8 mouse cellular contexts compared by ENCODE assay signal in the genomic region with DNA sequence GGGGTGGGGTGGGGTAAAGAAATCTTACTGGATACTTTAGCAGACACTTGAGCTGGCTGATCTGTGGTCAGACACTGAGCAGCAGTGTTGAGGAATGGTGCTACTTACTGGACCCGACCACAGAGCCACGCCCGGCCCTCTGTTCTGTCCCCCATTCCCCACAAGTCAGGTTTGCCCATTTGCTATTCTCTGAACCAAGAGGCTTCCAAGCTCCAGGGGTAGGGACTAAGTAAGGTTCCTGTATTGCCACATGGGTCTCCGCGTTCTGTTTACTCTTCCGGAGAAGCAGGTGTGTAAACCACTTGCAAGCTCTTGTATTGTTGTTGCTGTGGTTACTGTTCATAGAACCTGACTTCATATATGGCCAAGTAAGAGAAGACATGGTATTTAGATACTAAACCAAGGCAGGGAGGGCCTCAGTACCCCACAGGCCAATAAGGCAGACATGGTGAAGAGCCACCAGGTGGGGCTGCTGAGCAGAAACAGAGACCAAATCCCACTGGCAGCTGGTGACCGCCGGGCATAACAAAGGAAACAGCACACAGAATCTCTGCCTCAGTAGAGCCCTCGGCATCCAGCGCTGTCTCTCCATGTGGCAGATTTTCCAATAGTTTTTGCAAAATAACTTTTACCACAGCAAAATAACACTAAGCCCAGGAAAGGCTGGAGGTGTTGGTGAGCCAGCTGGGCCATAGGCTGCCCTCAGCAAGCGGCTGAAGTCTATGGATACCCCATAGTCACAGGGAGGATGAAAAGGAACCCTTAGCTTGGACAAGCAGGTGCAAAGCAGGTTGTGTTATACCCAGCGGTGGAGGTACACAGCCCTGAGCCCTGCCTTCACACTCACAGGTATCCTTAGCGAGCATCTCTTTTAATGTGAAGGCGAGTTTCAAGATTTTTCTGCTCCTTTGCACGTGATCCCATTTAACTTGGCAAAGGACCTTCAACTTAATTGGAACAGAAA. TPM values are rescaled to one million over a fixed set of nuclear protein-coding genes. Genes with fewer than 3 reads are reported as not detected.
DNase-seq lines count a peak whose midpoint lies in the region; ATAC-seq and TF ChIP-seq lines count a peak whose summit lies in the region.

No protein-coding gene starts in this region.

- peaks cover 3% of the 10 kb centered on the region for H3K4me1 ChIP-seq in ES-Bruce4 (ENCODE audit: control insufficient read depth, insufficient read depth, low read length)
- H3K4me1 ChIP-seq in midbrain, embryonic 11.5 days (ENCODE audit: control insufficient read depth, insufficient read depth, low read length), result peaks cover 7% of the 10 kb centered on the region; the same call in 1 of the 2 replicates

- peak; percentile 89 for ATAC-seq in midbrain, embryonic 11.5 days (ENCODE audit: low FRiP score)

- peak; percentile 88 for TF ChIP-seq CTCF in ES-Bruce4 (IDR thresholded peaks at IDR 0.05; ENCODE audit: low read depth, low read length)

- TF ChIP-seq EP300 in ES-Bruce4 (IDR thresholded peaks at IDR 0.05; ENCODE audit: insufficient read depth, low read depth, low read length), result no peak

- H3K9ac ChIP-seq in ES-Bruce4 (ENCODE audit: low read depth, poor library complexity, severe bottlenecking), result no peak overlapping the region
- H3K9ac ChIP-seq in midbrain, embryonic 11.5 days (ENCODE audit: low read length), result peak overlapping the region; percentile 56

- no peak for TF ChIP-seq POLR2A in ES-Bruce4 (IDR thresholded peaks at IDR 0.05; ENCODE audit: insufficient read depth, low read length)

- DNase-seq in heart, adult 18-20 months, result peak; percentile 18 to 51
- no peak for DNase-seq in heart, postnatal 25 days (ENCODE audit: low spot score)
- DNase-seq in cerebellum, adult 18-20 months, result peak; percentile 74 to 81
- peak; percentile 85 for DNase-seq in forelimb bud, embryonic 11.5 days (ENCODE audit: low read depth, low spot score)
- DNase-seq in kidney, postnatal 4 days, result peak; percentile 69 to 76
- DNase-seq in midbrain, embryonic 11.5 days (ENCODE audit: low spot score, missing footprints), result peak; percentile 98
- peak; percentile 71 for DNase-seq in testis, postnatal 10 days (ENCODE audit: low spot score)

- no peaks in the 10 kb centered on the region for H3K9me3 ChIP-seq in ES-Bruce4 (replicated peaks; ENCODE audit: control insufficient read depth, insufficient read depth, low read length, poor library complexity, severe bottlenecking)
- no peaks in the 10 kb centered on the region for H3K9me3 ChIP-seq in midbrain, embryonic 11.5 days (ENCODE audit: control insufficient read depth, low read length)

- 54% methylated on average over 15 of the region's 15 CpGs for WGBS in midbrain, embryonic 11.5 days

- H3K4me3 ChIP-seq in ES-Bruce4 (ENCODE audit: low read depth, low read length), result no peak overlapping the region
- no peak overlapping the region for H3K4me3 ChIP-seq in midbrain, embryonic 11.5 days (ENCODE audit: low read depth, low read length)

- no peaks in the 10 kb centered on the region for H3K36me3 ChIP-seq in ES-Bruce4 (ENCODE audit: control insufficient read depth, insufficient read depth, low read length, poor library complexity, severe bottlenecking)
- no peaks in the 10 kb centered on the region for H3K36me3 ChIP-seq in midbrain, embryonic 11.5 days (ENCODE audit: control insufficient read depth, insufficient read depth, low read length)

- intact Hi-C loops in heart, postnatal 25 days (cut with DNase I), result no loop called here

- H3K4me2 ChIP-seq in midbrain, embryonic 11.5 days, result no peak overlapping the region

- H3K27ac ChIP-seq in ES-Bruce4 (ENCODE audit: insufficient read depth, low read length), result no peak overlapping the region
- no peak overlapping the region for H3K27ac ChIP-seq in midbrain, embryonic 11.5 days (ENCODE audit: low read depth, low read length)

- no peaks in the 10 kb centered on the region for H3K27me3 ChIP-seq in ES-Bruce4 (ENCODE audit: control insufficient read depth, insufficient read depth, low read length, poor library complexity, severe bottlenecking)
- H3K27me3 ChIP-seq in midbrain, embryonic 11.5 days (ENCODE audit: control insufficient read depth, insufficient read depth, low read length), result no peaks in the 10 kb centered on the region

RNA-seq across cellular contexts. Expression of gene Prkcz, which starts 40.6 kb away (rescaled TPM):
- total RNA-seq in heart, adult 18-20 months (2021), result 1 to 10 TPM; 3.6 to 4.8 TPM
- 1 to 10 TPM; 1.7 to 2.3 TPM for total RNA-seq in heart, postnatal 25 days (2021)
- 33.3 and 36.6 TPM in 2 replicates for polyA plus RNA-seq in ES-Bruce4 (2011; ENCODE audit: insufficient read depth, insufficient read length, low read depth, missing spikeins)
- 17.6 and 18.3 TPM in 2 replicates for polyA plus RNA-seq in midbrain, embryonic 11.5 days (2014; fragmentation: Nextera tagmentation; extraction: Ambion mirVana)
